Mouse (Mus musculus) C2C12 (cell line): ENCODE measurements around the gene Usp4.

ENCODE experiments used
- CTCF ChIP-seq: IDR thresholded peaks from one replicate; pipeline ENCODE4 v1.5.1; 2011; ENCODE audit not compliant: control insufficient read depth, insufficient read depth, insufficient read length
- USF1 ChIP-seq: IDR thresholded peaks from one replicate; pipeline ENCODE4 v1.6.1; 2011; ENCODE audit warnings: low read depth, mild to moderate bottlenecking, control low read depth, moderate library complexity

DNA sequence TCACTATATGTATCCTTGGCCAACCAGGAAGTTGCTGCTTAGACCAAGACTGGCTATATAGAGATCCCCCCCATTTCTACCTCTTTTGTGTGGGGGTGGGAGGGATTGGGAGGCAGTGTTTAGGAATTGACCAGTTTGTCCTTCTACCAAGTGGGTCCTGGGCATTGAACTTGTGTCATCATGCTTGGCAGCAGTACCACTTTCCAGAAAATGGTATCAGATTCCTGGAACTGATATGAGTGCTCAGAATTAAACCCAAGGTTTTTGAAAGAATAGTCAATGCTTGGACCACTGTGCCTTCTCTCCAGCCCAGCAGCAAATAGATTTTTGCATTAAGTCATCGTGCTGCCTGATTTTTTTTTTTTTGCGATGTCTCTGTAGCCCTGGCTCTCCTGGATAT is 21.8 kb upstream of the Usp4 start:
- TF ChIP-seq USF1 (no peak), CTCF (no peak)
